Mouse (Mus musculus) C2C12 (cell line): ENCODE measurements around the gene Olfr1420. TPM values are rescaled to one million over a fixed set of nuclear protein-coding genes. Genes with fewer than 3 reads are reported as not detected.
"Not testable (repeated sequence)": the region's sequence is repeated elsewhere in the genome, so short reads cannot be mapped to it uniquely, and the experiment has no call there.

Experiments used
- H3K27me3 ChIP-seq: one replicate; pipeline ENCODE4 v1.6.1; 2011; ENCODE audit not compliant: control insufficient read depth, insufficient read depth, insufficient read length
- H3K36me3 ChIP-seq: one replicate; pipeline ENCODE4 v1.6.1; 2011; ENCODE audit not compliant: control insufficient read depth, insufficient read depth
- H3K4me3 ChIP-seq: one replicate; pipeline ENCODE4 v1.5.1; 2011; ENCODE audit warnings: mild to moderate bottlenecking, control low read depth; ENCODE audit not compliant: poor library complexity, insufficient read depth, severe bottlenecking
- H3K79me2 ChIP-seq: one replicate; pipeline ENCODE4 v1.6.1; 2011; ENCODE audit not compliant: control insufficient read depth, insufficient read depth
- H3K79me3 ChIP-seq: one replicate; pipeline ENCODE4 v1.6.1; 2011; ENCODE audit warnings: low read depth, control low read depth
- H3ac ChIP-seq: one replicate; pipeline ENCODE3; 2011; ENCODE audit warnings: low read depth; ENCODE audit not compliant: control insufficient read depth, insufficient read length
- CEBPB ChIP-seq: IDR thresholded peaks from one replicate; pipeline ENCODE4 v1.6.1; 2011; ENCODE audit warnings: low read depth, mild to moderate bottlenecking, control low read depth, moderate library complexity
- CTCF ChIP-seq: IDR thresholded peaks from one replicate; pipeline ENCODE4 v1.5.1; 2011; ENCODE audit not compliant: control insufficient read depth, insufficient read depth, insufficient read length
- FOSL1 ChIP-seq: IDR thresholded peaks from one replicate; pipeline ENCODE4 v1.8.0; 2011; ENCODE audit warnings: mild to moderate bottlenecking, low read length; ENCODE audit not compliant: poor library complexity, insufficient read depth, severe bottlenecking
- MAX ChIP-seq: IDR thresholded peaks from one replicate; pipeline ENCODE4 v1.6.1; 2011; ENCODE audit warnings: mild to moderate bottlenecking, control low read depth
- MYOD1 ChIP-seq: IDR thresholded peaks from one replicate; pipeline ENCODE4 v1.6.1; 2011; ENCODE audit warnings: low read depth; ENCODE audit not compliant: control insufficient read depth, insufficient read length
- MYOG ChIP-seq: IDR thresholded peaks from one replicate; pipeline ENCODE4 v1.6.1; 2011; ENCODE audit not compliant: control insufficient read depth, insufficient read length; ENCODE audit errors: extremely low read depth
- USF1 ChIP-seq: IDR thresholded peaks from one replicate; pipeline ENCODE4 v1.6.1; 2011; ENCODE audit warnings: low read depth, mild to moderate bottlenecking, control low read depth, moderate library complexity
- polyA plus RNA-seq: library from polyadenylated mRNA; unstranded; fragments of >200 nt; fragmentation: generic; extraction: Trizol; gene quantifications from one replicate; pipeline ENCODE4 v1.2.1, GENCODE M21; 2012; ENCODE audit warnings: missing spikeins

Olfr1420 gene
- polyA plus RNA-seq, 1 experiment: not detected

DNA sequence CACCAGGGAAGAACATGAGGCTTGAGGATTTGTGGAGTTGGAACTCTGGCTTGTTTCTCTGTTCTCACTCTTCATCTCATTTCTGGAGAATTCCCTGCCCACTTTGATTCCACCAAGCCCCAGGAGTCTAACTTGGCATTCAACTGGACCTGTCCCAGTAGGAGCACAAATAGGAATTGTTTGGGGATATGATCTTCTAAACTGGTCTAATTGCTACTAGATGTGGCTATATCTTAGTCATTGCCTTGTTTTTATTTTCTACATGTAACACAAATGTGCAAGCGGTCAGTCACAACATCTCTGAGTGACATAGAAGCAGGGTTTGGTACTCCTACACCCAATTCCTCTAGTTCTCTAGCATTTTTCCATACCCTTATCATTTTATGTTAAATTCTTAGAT, 25.4 kb upstream of the Olfr1420 start, which contains the start of gene Olfr1418:
TSS of gene Olfr1418 (minus strand) at position 101 of the 400 bp plus-strand sequence.
- TF ChIP-seq MYOD1 (no peak), MAX (no peak), CEBPB (no peak), MYOG (no peak), CTCF (no peak), USF1 (no peak), FOSL1 (no peak)
- H3K79me3 ChIP-seq: no peaks in the 10 kb centered on the region
- H3K27me3 ChIP-seq: no peaks in the 10 kb centered on the region
- no peaks in the 10 kb centered on the region for H3K79me2 ChIP-seq
- H3K4me3 ChIP-seq: no peak within 1 kb of the TSS
- H3ac ChIP-seq: no peak within 1 kb of the TSS
- H3K36me3 ChIP-seq: no peaks in the 10 kb centered on the region

DNA sequence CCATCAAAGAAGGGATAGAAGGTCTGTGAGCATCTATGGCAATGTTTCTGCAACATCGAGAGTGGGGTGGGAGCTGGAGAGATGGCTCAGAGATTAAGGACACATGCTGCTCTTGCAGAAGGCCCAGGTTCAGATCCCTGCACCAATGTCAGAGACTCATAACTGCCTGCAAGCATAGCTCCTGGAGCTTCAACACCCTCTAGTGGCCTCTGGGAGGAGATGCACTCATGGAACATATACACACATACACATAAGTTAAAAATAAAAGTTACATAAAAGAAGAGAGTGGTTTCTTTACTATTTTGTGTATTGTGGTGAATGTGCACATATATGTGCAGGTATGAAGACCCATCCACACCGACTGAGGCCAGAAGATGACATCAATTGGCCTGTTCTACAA, 18.5 kb upstream of the Olfr1420 start:
- no peak overlapping the region for H3K4me3 ChIP-seq
- H3K79me3 ChIP-seq: no peaks in the 10 kb centered on the region
- no peak overlapping the region for H3ac ChIP-seq
- TF ChIP-seq USF1 (no peak), CTCF (no peak), MAX (no peak)
- H3K27me3 ChIP-seq: no peaks in the 10 kb centered on the region
- no peaks in the 10 kb centered on the region for H3K79me2 ChIP-seq
- H3K36me3 ChIP-seq: no peaks in the 10 kb centered on the region

DNA sequence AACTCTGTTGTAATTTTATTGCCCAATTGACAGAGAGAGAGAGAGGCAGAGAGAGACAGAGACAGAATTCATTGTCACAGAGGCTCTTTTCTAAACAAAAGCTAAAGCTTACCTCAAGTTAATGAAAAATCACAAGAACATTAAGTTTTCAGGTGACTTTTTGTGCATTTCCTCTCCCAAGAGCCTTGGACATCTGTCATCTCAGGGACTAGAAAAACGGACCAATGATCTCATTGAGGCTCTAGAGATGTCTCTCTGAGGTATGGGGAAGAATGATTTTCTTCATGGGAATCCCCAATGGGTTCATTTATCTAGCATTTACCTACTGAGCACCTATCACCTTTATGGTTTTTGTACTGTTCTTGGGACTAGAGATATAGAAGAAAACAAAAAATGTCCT, 11.4 kb upstream of the Olfr1420 start, which contains the start of gene Olfr1419:
TSS of gene Olfr1419 (minus strand) at position 101 of the 400 bp plus-strand sequence.
- Histone ChIP-seq H3K79me3 (no peaks in the 10 kb centered on the region), H3K27me3 (no peaks in the 10 kb centered on the region), H3ac (no peak within 1 kb of the TSS), H3K36me3 (no peaks in the 10 kb centered on the region), H3K4me3 (no peak within 1 kb of the TSS), H3K79me2 (no peaks in the 10 kb centered on the region)
- TF ChIP-seq CEBPB: no peak
- no peak for TF ChIP-seq USF1
- TF ChIP-seq MYOG: no peak
- TF ChIP-seq MYOD1: no peak
- TF ChIP-seq MAX: no peak
- no peak for TF ChIP-seq CTCF
- TF ChIP-seq FOSL1: no peak

DNA sequence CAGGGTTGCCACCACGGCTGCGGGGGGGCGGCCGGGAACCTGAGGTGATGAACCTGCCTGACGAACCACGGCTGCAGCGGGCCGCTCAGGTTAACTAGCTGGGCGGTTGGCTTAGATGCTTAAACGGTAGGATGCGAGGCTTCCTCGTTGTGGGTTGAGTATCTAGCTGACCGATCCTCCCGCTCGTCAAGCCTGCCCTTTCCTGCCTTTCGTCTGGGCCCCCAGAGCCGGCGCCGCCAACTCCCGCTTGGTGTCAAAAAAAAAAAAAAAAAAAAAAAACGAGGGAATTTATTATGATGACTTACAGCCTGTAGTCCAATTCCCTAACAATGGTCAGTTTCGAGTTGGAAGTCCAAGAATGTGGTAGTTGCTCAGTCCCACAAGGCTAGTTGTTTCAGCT, 8.0 kb upstream of the Olfr1420 start:
- not testable (repeated sequence) for H3ac ChIP-seq, H3K4me3 ChIP-seq, H3K27me3 ChIP-seq, H3K36me3 ChIP-seq, H3K79me2 ChIP-seq, H3K79me3 ChIP-seq

DNA sequence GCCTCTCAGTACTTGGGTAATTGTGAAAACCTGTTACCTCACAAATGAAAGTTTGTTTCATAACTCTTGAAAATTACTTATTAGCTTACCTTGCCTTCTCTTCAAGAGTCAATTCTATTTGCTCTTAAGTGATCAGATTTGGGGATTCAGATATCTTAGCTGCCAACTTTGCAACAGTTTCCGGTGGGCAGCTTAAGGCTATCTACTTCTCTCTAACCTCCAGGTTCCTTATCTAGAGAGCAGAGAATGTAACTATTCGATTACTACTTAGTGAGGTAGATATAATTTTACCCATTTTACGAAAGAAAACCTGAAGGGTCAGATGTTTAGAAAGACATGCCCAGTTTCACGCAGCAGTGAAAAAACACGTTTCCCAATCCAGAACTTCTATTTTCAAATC, 24.7 kb downstream of the Olfr1420 start:
- H3K36me3 ChIP-seq: peaks cover 19% of the 10 kb centered on the region
- no peak overlapping the region for H3ac ChIP-seq
- H3K27me3 ChIP-seq: no peaks in the 10 kb centered on the region
- H3K79me2 ChIP-seq: peaks cover 43% of the 10 kb centered on the region
- no peak for TF ChIP-seq MAX
- TF ChIP-seq MYOG: no peak
- no peak for TF ChIP-seq CEBPB
- no peak for TF ChIP-seq FOSL1
- TF ChIP-seq USF1: no peak
- no peak for TF ChIP-seq MYOD1
- TF ChIP-seq CTCF: no peak
- peaks cover 28% of the 10 kb centered on the region for H3K79me3 ChIP-seq
- H3K4me3 ChIP-seq: peak overlapping the region; percentile 78

DNA sequence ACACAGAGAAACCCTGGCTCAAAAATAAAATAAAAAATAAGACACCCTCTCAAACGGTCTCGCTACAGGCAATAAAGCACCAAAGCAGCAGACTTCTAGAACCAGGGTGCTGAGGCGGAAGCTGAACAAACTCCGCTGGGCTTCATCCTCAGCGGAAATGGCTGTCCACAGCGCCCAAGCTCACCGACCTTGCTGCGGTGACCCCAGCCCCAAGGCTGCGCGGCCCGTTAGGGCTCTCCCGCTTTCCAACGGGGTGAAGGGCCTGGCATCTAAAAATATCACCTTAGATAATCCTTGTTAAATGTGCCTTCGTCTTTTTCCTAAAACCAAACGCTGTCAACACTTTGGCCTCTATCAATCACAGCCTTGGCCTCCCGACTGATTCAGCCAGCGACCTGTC, 25.2 kb downstream of the Olfr1420 start:
- TF ChIP-seq MYOG (no peak), MYOD1 (no peak), CEBPB (no peak), FOSL1 (no peak), CTCF (no peak), USF1 (no peak)
- Histone ChIP-seq H3K4me3 (peak overlapping the region; percentile 78), H3K36me3 (peaks cover 24% of the 10 kb centered on the region), H3K27me3 (no peaks in the 10 kb centered on the region), H3K79me3 (peaks cover 34% of the 10 kb centered on the region), H3ac (peak overlapping the region; percentile 69), H3K79me2 (peaks cover 48% of the 10 kb centered on the region)
